Mouse (Mus musculus) hindbrain, embryonic 10.5 days (tissue): ENCODE data around the gene Pdk4. TPM values are rescaled to one million over a fixed set of nuclear protein-coding genes. Genes with fewer than 3 reads are reported as not detected.

Source experiments
- DNase-seq: peaks from one replicate; pipeline ENCODE4 v3.0.0-alpha.2; 2017; ENCODE audit warnings: low spot score
- H3K27ac ChIP-seq: fragments of 300-500 bp; sonication (generic); 2 replicates; pipeline ENCODE4 v1.5.1; 2016; ENCODE audit warnings: mild to moderate bottlenecking, moderate library complexity
- H3K27me3 ChIP-seq: fragments of 300-500 bp; sonication (generic); 2 replicates; pipeline ENCODE4 v1.6.1; 2016; ENCODE audit warnings: mild to moderate bottlenecking; ENCODE audit not compliant: poor library complexity, insufficient read depth, severe bottlenecking
- H3K36me3 ChIP-seq: fragments of 300-500 bp; sonication (generic); 2 replicates; pipeline ENCODE4 v1.6.1; 2016; ENCODE audit warnings: mild to moderate bottlenecking, moderate library complexity
- H3K4me1 ChIP-seq: fragments of 300-500 bp; sonication (generic); replicated peaks from 2 replicates; pipeline ENCODE4 v1.6.1; 2016; ENCODE audit warnings: mild to moderate bottlenecking
- H3K4me3 ChIP-seq: fragments of 300-500 bp; sonication (generic); 2 replicates; pipeline ENCODE4 v1.5.1; 2016; ENCODE audit warnings: mild to moderate bottlenecking, moderate library complexity
- H3K9me3 ChIP-seq: fragments of 300-500 bp; sonication (generic); 2 replicates; pipeline ENCODE4 v1.6.1; 2016; ENCODE audit warnings: mild to moderate bottlenecking, moderate library complexity
- WGBS: fragments of 180-500 bp; shearing (Covaris S2); methylation state at CpG from one replicate; pipeline ENCODE4 v1.1.7; 2016; 5-methylcytosine and 5-hydroxymethylcytosine counted together
- polyA plus RNA-seq: library from polyadenylated mRNA; unstranded; fragments of >200 nt; fragmentation: Nextera tagmentation; extraction: Ambion mirVana; gene quantifications from 2 replicates; pipeline ENCODE4 v1.2.1, GENCODE M21; 2016

Gene Pdk4
- polyA plus RNA-seq, 1 experiment from 2014 or later: 0.98 TPM

GRCm38 (mm10) chr6:5442316-5443085 lies 53.6 kb downstream of the Pdk4 start:
- peak; percentile 23 for DNase-seq
- no peak overlapping the region for H3K27ac ChIP-seq
- no peaks in the 10 kb centered on the region for H3K27me3 ChIP-seq
- H3K9me3 ChIP-seq: no peaks in the 10 kb centered on the region
- 12% methylated on average over 14 of the region's 14 CpGs for WGBS
- no peak overlapping the region for H3K4me3 ChIP-seq
- H3K36me3 ChIP-seq: no peaks in the 10 kb centered on the region
- H3K4me1 ChIP-seq: peaks cover 22% of the 10 kb centered on the region

GRCm38 (mm10) chr6:5441221-5441620 lies 54.9 kb downstream of the Pdk4 start:
- Histone ChIP-seq H3K27me3 (no peaks in the 10 kb centered on the region), H3K4me1 (peaks cover 16% of the 10 kb centered on the region), H3K4me3 (no peak overlapping the region), H3K9me3 (no peaks in the 10 kb centered on the region), H3K36me3 (no peaks in the 10 kb centered on the region), H3K27ac (no peak overlapping the region)
- WGBS: 86% methylated on average over 6 of the region's 6 CpGs
- no peak for DNase-seq

GRCm38 (mm10) chr6:5437757-5438156 lies 58.4 kb downstream of the Pdk4 start:
- Histone ChIP-seq H3K4me3 (no peak overlapping the region), H3K27ac (no peak overlapping the region), H3K36me3 (no peaks in the 10 kb centered on the region), H3K27me3 (no peaks in the 10 kb centered on the region), H3K4me1 (peaks cover 6% of the 10 kb centered on the region), H3K9me3 (no peaks in the 10 kb centered on the region)
- no peak for DNase-seq
- 48% methylated on average over 4 of the region's 4 CpGs for whole genome bisulfite sequencing

GRCm38 (mm10) chr6:5433887-5434286 lies 62.2 kb downstream of the Pdk4 start:
- Histone ChIP-seq H3K9me3 (no peaks in the 10 kb centered on the region), H3K27ac (no peak overlapping the region), H3K4me3 (no peak overlapping the region), H3K36me3 (no peaks in the 10 kb centered on the region), H3K27me3 (no peaks in the 10 kb centered on the region), H3K4me1 (no peaks in the 10 kb centered on the region)
- no peak for DNase-seq
- 89% methylated on average over 2 of the region's 2 CpGs for WGBS

Other genes starting within 250 kb of the Pdk4 start
- 5.8 and 6.4 TPM in 2 replicates for gene Pon3, start 240.0 kb downstream of the Pdk4 start, polyA plus RNA-seq
- gene Pon2, start 197.9 kb downstream of the Pdk4 start, polyA plus RNA-seq: 32.1 and 32.4 TPM in 2 replicates
- 22.0 and 24.3 TPM in 2 replicates for gene Asb4, start 112.9 kb downstream of the Pdk4 start, polyA plus RNA-seq
- gene Dync1i1, start 229.3 kb upstream of the Pdk4 start, polyA plus RNA-seq: 1.5 and 2.7 TPM in 2 replicates